Mouse (Mus musculus) midbrain, embryonic 16.5 days (tissue): Measurements from ENCODE around the gene Cul4a. TPM values are rescaled to one million over a fixed set of nuclear protein-coding genes. Genes with fewer than 3 reads are reported as not detected.

ENCODE experiments used
- ATAC-seq: fragments of 200-750 bp; cut with Nextera tagmentation; 2 replicates; pipeline ENCODE4 v1.8.0; 2017; ENCODE audit warnings: moderate TSS enrichment
- H3K27ac ChIP-seq: fragments of 300-500 bp; sonication (generic); 2 replicates; pipeline ENCODE4 v1.5.1; 2014; ENCODE audit warnings: mild to moderate bottlenecking, low read length, mixed read lengths
- H3K27me3 ChIP-seq: fragments of 300-500 bp; sonication (generic); 2 replicates; pipeline ENCODE4 v1.6.1; 2014; ENCODE audit warnings: low read depth, low read length, mixed read lengths; ENCODE audit not compliant: control insufficient read depth, insufficient read depth
- H3K36me3 ChIP-seq: fragments of 300-500 bp; sonication (generic); 2 replicates; pipeline ENCODE4 v1.6.1; 2014; ENCODE audit warnings: mild to moderate bottlenecking, low read length, moderate library complexity, mixed read lengths; ENCODE audit not compliant: control insufficient read depth, insufficient read depth
- H3K4me1 ChIP-seq: fragments of 300-500 bp; sonication (generic); 2 replicates; pipeline ENCODE4 v1.6.1; 2014; ENCODE audit warnings: mild to moderate bottlenecking, low read length, mixed read lengths; ENCODE audit not compliant: control insufficient read depth, insufficient read depth
- H3K4me2 ChIP-seq: fragments of 300-500 bp; sonication (generic); 2 replicates; pipeline ENCODE4 v1.6.1; 2014; ENCODE audit warnings: mild to moderate bottlenecking, low read length, mixed read lengths
- H3K4me3 ChIP-seq: fragments of 300-500 bp; sonication (generic); 2 replicates; pipeline ENCODE4 v1.5.1; 2014; ENCODE audit warnings: low read depth, mild to moderate bottlenecking, low read length, moderate library complexity, mixed read lengths
- H3K9ac ChIP-seq: fragments of 300-500 bp; sonication (generic); 2 replicates; pipeline ENCODE4 v1.6.1; 2014; ENCODE audit warnings: low read depth, low read length, mixed read lengths
- H3K9me3 ChIP-seq: fragments of 300-500 bp; sonication (generic); replicated peaks from 2 replicates; pipeline ENCODE4 v1.6.1; 2014; ENCODE audit warnings: mild to moderate bottlenecking, low read length, mixed read lengths; ENCODE audit not compliant: control insufficient read depth, poor library complexity, severe bottlenecking
- WGBS: fragments of 180-500 bp; shearing (Covaris S2); extraction: QIAGEN DNeasy Blood & Tissue Kit; methylation state at CpG from one replicate; pipeline ENCODE4 v1.1.7; 2014; 5-methylcytosine and 5-hydroxymethylcytosine counted together
- polyA plus RNA-seq: library from polyadenylated mRNA; unstranded; fragments of >200 nt; fragmentation: Nextera tagmentation; extraction: Ambion mirVana; gene quantifications from 2 replicates; pipeline ENCODE4 v1.2.1, GENCODE M21; 2015

Cul4a gene
- polyA plus RNA-seq, 1 experiment from 2014 or later: 72.9 TPM

DNA sequence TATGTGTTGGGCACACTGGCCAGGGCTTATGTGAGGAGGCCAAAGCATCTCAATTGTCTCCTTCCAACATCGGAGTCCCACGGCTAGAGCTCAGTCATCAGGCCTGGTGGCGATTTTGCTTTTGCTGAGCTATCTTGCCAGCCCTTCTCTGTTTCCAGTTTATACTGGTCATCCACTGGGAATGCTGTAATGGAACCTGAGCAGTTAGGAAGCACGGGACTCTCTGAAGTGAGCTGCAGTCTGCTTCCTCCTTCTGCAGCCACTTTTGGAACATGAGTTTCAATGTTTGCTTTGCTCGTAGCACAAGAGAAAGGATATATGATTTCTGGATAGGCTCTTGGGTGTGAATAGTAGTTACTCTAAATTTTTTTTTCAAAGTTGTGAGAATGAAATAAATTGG, 58.9 kb downstream of the Cul4a start:
- no peak for ATAC-seq
- 93% methylated on average over 5 of the region's 5 CpGs for WGBS
- no peak overlapping the region for H3K27ac ChIP-seq

DNA sequence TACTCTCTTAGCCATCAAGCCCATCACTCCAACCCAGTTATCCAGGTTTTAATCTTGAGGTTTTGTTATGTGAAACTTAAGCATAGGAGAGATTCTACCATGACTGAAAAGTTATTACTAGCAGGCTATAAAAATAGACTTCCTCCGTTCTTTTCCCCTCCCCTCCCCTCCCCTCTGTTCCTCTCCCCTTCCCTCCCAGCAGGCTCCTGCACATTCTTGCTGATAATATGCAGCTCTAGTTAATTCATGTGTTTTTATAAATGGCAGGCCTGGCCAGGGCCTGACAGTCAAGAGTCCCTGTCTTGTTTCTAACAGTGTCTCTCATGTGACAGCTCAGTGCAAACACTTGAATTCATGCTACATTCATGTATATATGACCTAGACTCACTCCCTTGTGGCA, 65.1 kb downstream of the Cul4a start:
- no peak overlapping the region for H3K4me3 ChIP-seq
- H3K27ac ChIP-seq: no peak overlapping the region
- no peaks in the 10 kb centered on the region for H3K27me3 ChIP-seq
- no peak for ATAC-seq
- H3K9me3 ChIP-seq: no peaks in the 10 kb centered on the region
- WGBS: 83% methylated on average over 1 of the region's 1 CpGs
- H3K4me2 ChIP-seq: no peak overlapping the region
- H3K4me1 ChIP-seq: no peaks in the 10 kb centered on the region
- peaks cover 46% of the 10 kb centered on the region for H3K36me3 ChIP-seq
- H3K9ac ChIP-seq: no peak overlapping the region

More for the DNA sequence above, 58.9 kb downstream of the Cul4a start:
- Histone ChIP-seq H3K36me3 (peaks cover 11% of the 10 kb centered on the region; the same call in 1 of the 2 replicates), H3K4me3 (no peak overlapping the region), H3K27me3 (no peaks in the 10 kb centered on the region), H3K9ac (no peak overlapping the region), H3K4me2 (no peak overlapping the region), H3K9me3 (no peaks in the 10 kb centered on the region), H3K4me1 (peaks cover 27% of the 10 kb centered on the region)

DNA sequence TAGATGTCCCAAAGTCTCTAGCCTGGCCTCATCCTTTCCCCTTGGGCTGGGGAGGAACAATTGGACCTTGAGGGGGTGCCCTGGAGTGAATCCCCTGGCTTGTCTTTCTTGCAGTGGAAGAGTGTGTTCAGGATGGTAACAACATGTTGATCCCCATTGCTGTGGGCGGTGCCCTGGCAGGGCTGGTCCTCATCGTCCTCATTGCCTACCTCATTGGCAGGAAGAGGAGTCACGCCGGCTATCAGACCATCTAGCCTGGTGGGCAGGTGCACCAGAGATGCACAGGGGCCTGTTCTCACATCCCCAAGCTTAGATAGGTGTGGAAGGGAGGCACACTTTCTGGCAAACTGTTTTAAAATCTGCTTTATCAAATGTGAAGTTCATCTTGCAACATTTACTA, 68.9 kb downstream of the Cul4a start:
- no peak overlapping the region for H3K4me3 ChIP-seq
- no peaks in the 10 kb centered on the region for H3K27me3 ChIP-seq
- H3K9ac ChIP-seq: no peak overlapping the region
- no peak for ATAC-seq
- peaks cover 47% of the 10 kb centered on the region for H3K36me3 ChIP-seq
- 89% methylated on average over 4 of the region's 4 CpGs for WGBS
- H3K9me3 ChIP-seq: no peaks in the 10 kb centered on the region
- no peak overlapping the region for H3K27ac ChIP-seq
- no peaks in the 10 kb centered on the region for H3K4me1 ChIP-seq
- H3K4me2 ChIP-seq: no peak overlapping the region

DNA sequence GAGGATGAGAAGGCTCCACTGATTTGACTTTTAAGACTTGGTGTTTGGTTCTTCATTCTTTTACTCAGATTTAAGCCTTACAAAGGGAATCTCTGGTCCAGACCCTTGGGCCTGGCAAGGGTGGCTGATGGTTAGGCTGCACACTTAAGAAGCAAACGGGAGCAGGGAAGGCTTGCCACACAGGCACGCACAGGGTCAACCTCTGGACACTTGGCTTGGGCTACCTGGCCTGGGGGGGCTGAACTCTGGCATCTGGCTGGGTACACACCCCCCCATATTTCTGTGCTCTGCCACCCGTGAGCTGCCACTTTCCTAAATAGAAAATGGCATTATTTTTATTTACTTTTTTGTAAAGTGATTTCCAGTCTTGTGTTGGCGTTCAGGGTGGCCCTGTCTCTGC, 69.4 kb downstream of the Cul4a start:
- Histone ChIP-seq H3K4me1 (no peaks in the 10 kb centered on the region), H3K36me3 (peaks cover 47% of the 10 kb centered on the region), H3K4me3 (no peak overlapping the region), H3K27me3 (no peaks in the 10 kb centered on the region), H3K4me2 (no peak overlapping the region), H3K9me3 (no peaks in the 10 kb centered on the region), H3K9ac (no peak overlapping the region), H3K27ac (no peak overlapping the region)
- no peak for ATAC-seq
- 98% methylated on average over 4 of the region's 4 CpGs for WGBS

DNA sequence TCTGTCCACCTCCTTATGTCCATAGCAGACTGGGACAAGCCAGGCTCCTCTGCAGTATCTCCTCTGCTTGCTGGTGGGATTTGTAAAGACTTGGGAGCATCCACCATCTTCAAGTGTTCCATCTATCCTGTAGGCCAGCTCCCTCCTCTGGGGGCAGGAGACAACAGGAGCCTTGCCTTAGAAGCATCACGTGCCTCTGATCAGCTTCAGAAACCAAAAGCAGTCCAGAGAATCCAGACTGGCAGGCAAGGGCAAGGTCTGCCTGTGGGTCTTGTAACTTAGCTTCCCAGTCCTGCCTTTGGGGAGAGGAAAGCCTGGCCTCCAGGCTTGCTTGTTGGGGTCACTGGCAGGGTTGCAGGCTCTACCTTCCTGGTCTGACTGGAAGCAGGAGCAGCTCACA, 70.2 kb downstream of the Cul4a start:
- Histone ChIP-seq H3K4me1 (no peaks in the 10 kb centered on the region), H3K9ac (no peak overlapping the region), H3K4me3 (no peak overlapping the region), H3K4me2 (no peak overlapping the region), H3K27ac (no peak overlapping the region), H3K9me3 (no peaks in the 10 kb centered on the region), H3K36me3 (peaks cover 43% of the 10 kb centered on the region), H3K27me3 (no peaks in the 10 kb centered on the region)
- no peak for ATAC-seq
- WGBS: 93% methylated on average over 1 of the region's 1 CpGs

DNA sequence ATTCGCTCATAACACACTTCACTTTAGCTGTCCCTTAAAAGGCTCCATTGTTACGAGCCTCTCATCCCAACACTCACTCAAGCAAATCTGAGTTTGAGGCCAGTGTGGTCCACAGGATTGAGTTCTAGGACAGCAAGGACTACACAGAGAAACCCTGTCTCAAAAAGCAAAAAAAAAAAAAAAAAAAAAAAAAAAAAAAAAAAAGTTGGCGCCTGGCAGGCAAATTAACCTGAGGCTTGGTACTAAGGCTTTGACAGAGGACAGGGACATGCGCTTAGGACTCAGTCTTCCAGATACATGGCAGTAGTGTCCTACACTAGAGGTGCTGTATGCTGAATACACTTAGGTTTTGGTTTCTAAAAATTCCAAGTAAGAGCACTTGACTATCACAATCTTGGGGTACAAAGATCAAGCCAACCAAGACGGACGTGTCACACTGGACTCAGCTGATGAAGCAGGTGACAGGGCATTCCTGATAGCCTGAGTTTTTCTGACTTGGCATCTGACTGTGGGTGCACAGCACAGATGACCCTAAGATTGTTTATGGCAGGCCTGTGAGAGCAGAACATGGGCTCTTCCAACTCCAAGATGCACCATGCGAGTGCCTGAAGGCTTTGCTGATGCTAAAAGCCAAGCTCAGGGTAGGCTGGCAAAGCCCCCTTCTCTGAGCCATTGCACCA, 71.9 kb downstream of the Cul4a start:
- Histone ChIP-seq H3K27me3 (no peaks in the 10 kb centered on the region), H3K9me3 (no peaks in the 10 kb centered on the region), H3K36me3 (peaks cover 29% of the 10 kb centered on the region), H3K4me3 (no peak overlapping the region), H3K4me1 (no peaks in the 10 kb centered on the region), H3K4me2 (no peak overlapping the region), H3K27ac (no peak overlapping the region), H3K9ac (no peak overlapping the region)
- 96% methylated on average over 7 of the region's 7 CpGs for WGBS
- no peak for ATAC-seq

DNA sequence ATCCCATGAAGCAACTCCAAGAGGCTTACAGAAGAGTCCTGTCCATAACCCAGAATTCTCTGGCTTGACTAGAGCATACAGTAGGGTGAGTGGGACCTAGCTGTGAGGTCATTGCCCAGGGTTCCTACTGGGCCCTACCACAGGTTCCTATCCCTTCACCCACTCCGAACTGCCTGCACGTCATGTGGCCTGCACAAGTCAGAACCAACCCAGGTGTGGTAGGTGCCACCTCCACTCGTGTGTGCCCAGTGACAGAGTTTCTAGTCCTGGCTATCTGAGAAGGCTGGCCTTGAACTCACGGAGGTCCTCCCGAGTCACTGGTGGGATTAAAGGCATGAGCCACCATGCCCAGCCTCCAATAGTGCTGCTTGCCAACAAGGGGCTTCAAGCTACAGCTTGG, 72.7 kb downstream of the Cul4a start:
- no peak overlapping the region for H3K27ac ChIP-seq
- no peak for ATAC-seq
- H3K9ac ChIP-seq: no peak overlapping the region
- no peaks in the 10 kb centered on the region for H3K27me3 ChIP-seq
- peaks cover 23% of the 10 kb centered on the region for H3K36me3 ChIP-seq
- no peaks in the 10 kb centered on the region for H3K4me1 ChIP-seq
- no peaks in the 10 kb centered on the region for H3K9me3 ChIP-seq
- WGBS: 93% methylated on average over 5 of the region's 5 CpGs
- no peak overlapping the region for H3K4me2 ChIP-seq
- H3K4me3 ChIP-seq: no peak overlapping the region

DNA sequence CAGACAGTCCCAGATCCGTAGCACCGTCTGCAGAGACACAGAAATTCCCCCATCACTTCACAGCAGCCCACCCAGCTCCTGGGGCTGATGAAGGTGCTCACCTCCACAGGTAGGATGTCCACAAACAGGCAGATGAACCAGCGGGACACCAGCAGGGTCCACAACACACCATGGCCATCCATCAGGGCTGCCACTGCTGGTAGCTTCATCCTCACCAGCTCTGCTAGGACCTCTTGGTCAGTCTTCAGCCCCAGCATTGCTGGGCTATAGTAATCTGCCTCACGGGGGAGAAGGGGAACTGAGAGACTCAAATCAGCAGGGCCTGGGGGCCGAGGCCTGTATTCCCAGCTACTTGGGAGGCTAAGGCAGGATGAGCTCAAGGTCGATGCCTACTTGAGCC, 74.1 kb downstream of the Cul4a start:
- Histone ChIP-seq H3K4me2 (no peak overlapping the region), H3K27ac (no peak overlapping the region), H3K9ac (no peak overlapping the region), H3K4me1 (no peaks in the 10 kb centered on the region), H3K27me3 (no peaks in the 10 kb centered on the region), H3K4me3 (no peak overlapping the region), H3K36me3 (peaks cover 16% of the 10 kb centered on the region), H3K9me3 (no peaks in the 10 kb centered on the region)
- WGBS: 85% methylated on average over 6 of the region's 6 CpGs
- ATAC-seq: no peak

DNA sequence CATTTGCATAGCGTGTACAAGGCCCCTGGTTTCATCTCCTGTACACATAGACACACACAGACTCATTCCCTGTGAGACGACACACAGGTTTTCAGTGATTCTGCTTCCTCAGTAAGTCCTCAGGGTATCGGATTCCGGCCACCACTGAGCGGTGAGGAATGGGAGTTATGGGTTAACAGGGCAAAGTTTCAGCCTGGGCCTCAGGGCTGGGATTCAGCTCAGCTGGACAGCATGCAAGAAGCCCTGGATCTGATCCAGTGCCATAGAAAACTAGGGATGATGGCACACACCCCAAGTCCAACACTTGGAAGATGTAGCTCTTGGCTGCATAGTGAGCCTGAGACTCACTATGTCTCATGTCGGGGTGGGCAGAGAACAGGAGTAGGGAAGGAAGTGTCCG, 74.5 kb downstream of the Cul4a start:
- Histone ChIP-seq H3K4me3 (no peak overlapping the region), H3K4me1 (no peaks in the 10 kb centered on the region), H3K27me3 (no peaks in the 10 kb centered on the region), H3K9me3 (no peaks in the 10 kb centered on the region), H3K36me3 (peaks cover 13% of the 10 kb centered on the region), H3K9ac (no peak overlapping the region), H3K27ac (no peak overlapping the region), H3K4me2 (no peak overlapping the region)
- WGBS: 88% methylated on average over 7 of the region's 7 CpGs
- ATAC-seq: no peak
